8 mouse cellular contexts compared by ENCODE assay signal in genomic region chr14:56886594-56887513, GRCm38 (mm10). TPM values are rescaled to one million over a fixed set of nuclear protein-coding genes. Genes with fewer than 3 reads are reported as not detected.
DNase-seq lines count a peak whose midpoint lies in the region; ATAC-seq and TF ChIP-seq lines count a peak whose summit lies in the region.
"Not testable (repeated sequence)": the region's sequence is repeated elsewhere in the genome, so short reads cannot be mapped to it uniquely, and the experiment has no call there.

TSS of gene Zmym2 (plus strand) at chr14:56886653.

- 0 out of 2 replicates have a peak, but pooled peaks have one; percentile 19 for TF ChIP-seq POLR2A in brain, embryonic 14.5 days (IDR thresholded peaks at IDR 0.05; ENCODE audit: borderline replicate concordance, extremely low read depth, insufficient read depth, insufficient read length, poor library complexity, severe bottlenecking)

- peak within 1 kb of the TSS; percentile 98 for H3K27ac ChIP-seq in heart, embryonic 10.5 days
- peak within 1 kb of the TSS; percentile 99 for H3K27ac ChIP-seq in kidney, embryonic 15.5 days

- not testable (repeated sequence) for H3K9me3 ChIP-seq in heart, embryonic 10.5 days; kidney, embryonic 15.5 days (replicated peaks)

- peaks cover 49% of the 10 kb centered on the region for H3K79me2 ChIP-seq in C2C12 (ENCODE audit: control insufficient read depth, insufficient read depth)

- H3K9ac ChIP-seq in kidney, embryonic 15.5 days: peak within 1 kb of the TSS; percentile 89

- peak; percentile 80 for DNase-seq in brain, embryonic 14.5 days (ENCODE audit: low read depth)
- peak; percentile 90 for DNase-seq in heart, embryonic 10.5 days (ENCODE audit: low spot score)
- peak; percentile 76 for DNase-seq in liver
- DNase-seq in monocyte, adult 2 months (ENCODE audit: low read depth in 1 of 2, low spot score in 2 of 2): peak; percentile 45 to 71
- DNase-seq in spleen, postnatal 14 days (ENCODE audit: low spot score in 2 of 2): peak; percentile 63 to 74

- H3ac ChIP-seq in C2C12 (ENCODE audit: control insufficient read depth, insufficient read length, low read depth): peak within 1 kb of the TSS; percentile 99

- ATAC-seq in erythroblast, adult 5-6 weeks (replicated peaks; ENCODE audit: low FRiP score, poor library complexity, severe bottlenecking): peak; percentile 66
- peak; percentile 21; the same call in 1 of the 2 replicates for ATAC-seq in kidney, embryonic 15.5 days (replicated peaks; ENCODE audit: low FRiP score)

- peak within 1 kb of the TSS; percentile 74 for H3K4me3 ChIP-seq in C2C12 (ENCODE audit: insufficient read depth, poor library complexity, severe bottlenecking)
- H3K4me3 ChIP-seq in heart, embryonic 10.5 days: peak within 1 kb of the TSS; percentile 83
- H3K4me3 ChIP-seq in kidney, embryonic 15.5 days (replicated peaks): peak within 1 kb of the TSS; percentile 78

- H3K36me3 ChIP-seq in C2C12 (ENCODE audit: control insufficient read depth, insufficient read depth): peaks cover 32% of the 10 kb centered on the region
- peaks cover 25% of the 10 kb centered on the region for H3K36me3 ChIP-seq in heart, embryonic 10.5 days
- peaks cover 26% of the 10 kb centered on the region for H3K36me3 ChIP-seq in kidney, embryonic 15.5 days

- 1% methylated on average over 30 of the region's 87 CpGs for WGBS in heart, embryonic 10.5 days
- WGBS in kidney, embryonic 15.5 days: 0% methylated on average over 24 of the region's 87 CpGs

- H3K27me3 ChIP-seq in C2C12 (ENCODE audit: control insufficient read depth, insufficient read depth, insufficient read length); heart, embryonic 10.5 days (ENCODE audit: insufficient read depth, poor library complexity, severe bottlenecking); kidney, embryonic 15.5 days: not testable (repeated sequence)

- H3K4me2 ChIP-seq in kidney, embryonic 15.5 days: peak within 1 kb of the TSS; percentile 83

- H3K4me1 ChIP-seq in heart, embryonic 10.5 days: peaks cover 14% of the 10 kb centered on the region
- peaks cover 27% of the 10 kb centered on the region for H3K4me1 ChIP-seq in kidney, embryonic 15.5 days

- peak; percentile 16 for TF ChIP-seq CTCF in C2C12 (IDR thresholded peaks at IDR 0.05; ENCODE audit: control insufficient read depth, insufficient read depth, insufficient read length)
- TF ChIP-seq CTCF in brain, embryonic 14.5 days (IDR thresholded peaks at IDR 0.05; ENCODE audit: borderline replicate concordance, extremely low read depth, insufficient read depth, insufficient read length): peak; percentile 51; the same call in 1 of the 2 replicates

- H3K79me3 ChIP-seq in C2C12 (ENCODE audit: low read depth): peaks cover 46% of the 10 kb centered on the region

RNA-seq across cellular contexts. Expression of gene Zmym2, which starts in this region (rescaled TPM):
- polyA plus RNA-seq in C2C12 (2012; fragmentation: generic; extraction: Trizol): 6.4 TPM
- polyA plus RNA-seq in brain, embryonic 14.5 days (2012; rRNA removed): 48.6 and 73.9 TPM in 2 replicates
- total RNA-seq in erythroblast, adult 5-6 weeks (2015; ENCODE audit: low replicate concordance): 32.3 and 39.5 TPM in 2 replicates
- total RNA-seq in erythroblast, adult 5-6 weeks (2017; ENCODE audit: low replicate concordance): 14.5 and 22.0 TPM in 2 replicates
- polyA plus RNA-seq in heart, embryonic 10.5 days (2016; fragmentation: Nextera tagmentation; extraction: Ambion mirVana): 36.6 and 44.4 TPM in 2 replicates
- 47.3 and 48.3 TPM in 2 replicates for polyA plus RNA-seq in kidney, embryonic 15.5 days (2015; fragmentation: Nextera tagmentation; extraction: Ambion mirVana)

Comparison
In these comparisons a context has a peak if more than half of its experiments do, and no peak if none do; other contexts are left out.
1. Peak in every context shown above with its lines: DNase-seq, ATAC-seq, H3K4me3 ChIP-seq and H3K27ac ChIP-seq.